Mouse (Mus musculus) heart, postnatal 0 days (tissue): ENCODE data around the gene Mtmr1.

ENCODE experiments used
- CTCF ChIP-seq: IDR thresholded peaks from 2 replicates; pipeline ENCODE4 v1.5.1; 2016; ENCODE audit warnings: antibody characterized with exemption, control low read depth, low read depth
- EP300 ChIP-seq: IDR thresholded peaks from 2 replicates; pipeline ENCODE4 v1.6.1; 2016; ENCODE audit warnings: antibody characterized with exemption, low read depth

DNA sequence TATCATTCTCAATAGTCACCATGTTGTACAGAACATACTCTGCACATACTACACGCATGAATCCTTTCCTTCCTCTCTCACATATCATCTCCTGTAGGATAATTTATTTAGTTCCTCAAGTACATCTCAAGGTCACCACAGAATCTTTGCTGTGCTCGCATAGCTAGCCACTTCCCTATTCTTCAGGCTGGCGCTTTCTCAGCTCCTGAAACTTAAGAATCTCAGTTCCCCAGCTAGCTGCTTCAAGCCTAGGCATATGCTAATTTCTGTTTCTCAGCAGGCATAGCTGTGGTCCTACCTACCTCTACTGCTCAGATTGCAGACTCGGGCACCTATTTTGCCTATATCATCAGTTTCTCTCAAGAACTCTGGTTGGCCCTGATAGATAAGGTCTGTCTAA is 31.8 kb downstream of the Mtmr1 start:
- TF ChIP-seq CTCF, result no peak
- TF ChIP-seq EP300, result no peak
